21 mouse cellular contexts compared by ENCODE assay signal in genomic region chr8:93683773-93684391, GRCm38 (mm10).
"Had no signal": no experiment of that assay in that cellular context is flagged by ENCODE, and none has a peak within 500 bp of the region (broad histone marks: within the 10 kb centered on the region; RNA-seq: fewer than 3 reads in every experiment).

No protein-coding gene starts in this region.

- H3K36me3 ChIP-seq: kidney, embryonic 15.5 days; limb, embryonic 12.5 days; limb, embryonic 15.5 days; midbrain, embryonic 12.5 days; midbrain, embryonic 15.5 days; neural tube, embryonic 13.5 days; stomach, embryonic 15.5 days had no signal

- H3K27me3 ChIP-seq: kidney, embryonic 15.5 days; limb, embryonic 12.5 days; limb, embryonic 15.5 days; midbrain, embryonic 12.5 days; midbrain, embryonic 15.5 days; neural tube, embryonic 13.5 days; stomach, embryonic 15.5 days had no signal

- H3K9ac ChIP-seq: kidney, embryonic 15.5 days; limb, embryonic 12.5 days; limb, embryonic 15.5 days; liver, embryonic 14.5 days; liver, postnatal 0 days; lung, embryonic 14.5 days; midbrain, embryonic 12.5 days; midbrain, embryonic 15.5 days; neural tube, embryonic 13.5 days; stomach, embryonic 15.5 days had no signal

- H3K4me2 ChIP-seq: kidney, embryonic 15.5 days; limb, embryonic 12.5 days; limb, embryonic 15.5 days; liver, embryonic 11.5 days; lung, embryonic 14.5 days; midbrain, embryonic 12.5 days; midbrain, embryonic 15.5 days; neural tube, embryonic 13.5 days; stomach, embryonic 15.5 days had no signal

- H3K27ac ChIP-seq: kidney, embryonic 15.5 days; limb, embryonic 12.5 days; limb, embryonic 15.5 days; liver, embryonic 14.5 days; macrophage; midbrain, embryonic 12.5 days; midbrain, embryonic 15.5 days; neural tube, embryonic 13.5 days; stomach, embryonic 15.5 days had no signal

- DNase-seq: kidney, adult 8-10 months; kidney, postnatal 10 days; kidney, postnatal 36 days; left cerebral cortex, postnatal 4 days; liver, postnatal 0 days; lung, embryonic 14.5 days; right cerebral cortex, adult 18-20 months; right cerebral cortex, postnatal 14 days; right cerebral cortex, postnatal 4 days; spleen, adult 18-20 months; thymus, postnatal 25 days had no signal

- H3K9me3 ChIP-seq: kidney, embryonic 15.5 days; limb, embryonic 15.5 days; midbrain, embryonic 12.5 days; midbrain, embryonic 15.5 days; neural tube, embryonic 13.5 days; stomach, embryonic 15.5 days had no signal

- H3K4me3 ChIP-seq: kidney, embryonic 15.5 days; limb, embryonic 12.5 days; limb, embryonic 15.5 days; midbrain, embryonic 12.5 days; midbrain, embryonic 15.5 days; neural tube, embryonic 13.5 days; stomach, embryonic 15.5 days had no signal

- H3K4me1 ChIP-seq: kidney, embryonic 15.5 days; limb, embryonic 12.5 days; limb, embryonic 15.5 days; midbrain, embryonic 15.5 days; neural tube, embryonic 13.5 days; stomach, embryonic 15.5 days had no signal
